Mouse (Mus musculus) lung, adult 10 weeks (tissue): Measurements from ENCODE around the gene Sycp3. TPM values are rescaled to one million over a fixed set of nuclear protein-coding genes. Genes with fewer than 3 reads are reported as not detected.

ENCODE experiments used
- polyA plus RNA-seq: library from polyadenylated mRNA; stranded (reverse); fragments of 350-450 nt; fragmentation: Illumina TruSeq; extraction: RNeasy Lipid Tissue Mini Kit (QIAGEN cat#74804); gene quantifications from one replicate; pipeline ENCODE4 v1.2.3, GENCODE M21; 2014; ENCODE audit warnings: low read depth, low replicate concordance; ENCODE audit not compliant: insufficient read depth

Gene Sycp3
- polyA plus RNA-seq = not detected

DNA sequence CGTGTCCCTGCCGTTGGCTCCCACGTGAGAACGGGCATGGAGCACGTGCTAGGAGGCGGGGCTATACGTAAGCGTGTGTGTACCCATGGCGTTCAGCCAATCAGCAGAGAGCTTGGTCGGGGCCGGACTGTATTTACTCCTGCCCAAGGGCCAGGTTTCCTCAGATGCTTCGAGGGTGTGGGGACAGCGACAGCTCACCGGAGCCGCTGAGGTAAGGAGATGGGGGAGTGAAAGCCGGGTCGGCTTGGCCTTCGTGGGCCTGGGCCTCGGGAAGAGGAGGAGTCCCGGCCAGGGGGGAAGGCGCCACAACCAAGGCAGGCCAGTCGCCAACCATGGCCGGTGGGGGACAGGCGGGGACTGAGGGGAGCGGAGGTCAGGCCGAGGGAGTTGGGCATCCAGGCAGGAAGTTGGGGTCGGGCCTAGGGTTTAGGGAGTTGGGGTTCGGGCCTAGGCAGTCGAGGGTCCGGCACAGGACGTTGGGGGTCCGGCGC, at the start of gene Sycp3:
Gene Sycp3, plus strand, starts transcription at position 68 of the 491 bp plus-strand sequence.

DNA sequence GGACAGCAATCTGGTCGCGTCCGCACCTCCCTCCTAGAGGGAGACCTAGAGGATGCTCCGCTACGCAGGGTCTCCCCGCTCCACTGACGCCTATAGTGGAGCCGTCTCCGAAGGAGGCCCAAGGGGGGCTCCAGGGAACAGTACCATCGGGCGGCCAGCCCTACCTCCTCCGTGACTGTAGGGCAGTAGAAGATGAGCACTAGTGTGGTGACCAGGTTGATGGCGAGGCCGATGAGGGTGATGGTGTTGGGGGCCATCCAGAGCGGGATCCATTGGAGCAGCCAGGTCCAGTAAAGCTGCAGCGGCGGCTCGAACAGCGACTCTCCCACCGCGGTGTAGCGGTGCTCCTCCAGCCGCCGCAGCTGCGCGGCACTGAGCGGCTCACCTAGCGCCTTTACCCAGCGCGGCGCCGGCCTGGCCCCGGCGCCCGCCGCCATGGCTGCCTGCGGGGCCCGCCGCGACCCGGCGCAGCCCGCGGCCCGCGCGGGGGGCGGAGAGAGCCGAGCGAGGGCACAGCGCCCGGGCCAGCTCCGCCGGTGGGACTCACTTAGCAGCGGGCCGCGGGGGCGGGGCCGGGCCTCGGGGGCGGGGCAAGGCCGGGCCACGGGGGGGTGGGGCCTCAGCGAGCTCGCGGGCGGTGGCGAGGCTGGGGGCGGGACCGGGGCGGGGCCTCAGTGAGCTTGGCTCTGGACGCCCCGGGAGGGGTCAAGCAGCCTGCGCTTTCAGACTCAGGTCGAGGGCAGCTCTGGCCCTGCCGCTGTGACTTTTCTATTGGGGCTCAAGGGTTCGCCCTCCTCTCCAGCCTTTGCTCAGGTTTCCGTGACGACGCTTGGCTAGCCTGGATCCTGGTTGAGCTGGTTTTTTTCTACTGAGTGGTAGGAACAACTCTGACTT, 44.3 kb downstream of the Sycp3 start, which contains the start of gene Chpt1:
Gene Chpt1, minus strand, starts transcription at position 653 of the 894 bp plus-strand sequence.

Other genes with a start within 250 kb of the Sycp3 start
- gene Dram1, start 80.5 kb upstream of the Sycp3 start, polyA plus RNA-seq = 175 TPM
- 9.7 TPM for gene Gnptab, start 80.4 kb upstream of the Sycp3 start, polyA plus RNA-seq
- gene Chpt1, start 44.5 kb downstream of the Sycp3 start, polyA plus RNA-seq = 73.1 TPM
- gene Mybpc1, start 145.6 kb downstream of the Sycp3 start, polyA plus RNA-seq = not detected
- 0.35 TPM for gene Spic, start 225.4 kb downstream of the Sycp3 start, polyA plus RNA-seq